Mouse (Mus musculus) urinary bladder, postnatal 36 days (tissue): ENCODE measurements at regions not wholly inside any gene's neighbourhood (a gene's known extent, or its start where the extent isn't known, plus 50 kb on each side); places are given as distances from the start of the nearest gene placed in this dataset.

Experiments
- DNase-seq, 2 experiments: peaks; one replicate each; pipeline ENCODE4 v3.0.0; 2022; ENCODE audit warnings: low spot score in 2 of 2, mixed read lengths in 1 of 2

DNA sequence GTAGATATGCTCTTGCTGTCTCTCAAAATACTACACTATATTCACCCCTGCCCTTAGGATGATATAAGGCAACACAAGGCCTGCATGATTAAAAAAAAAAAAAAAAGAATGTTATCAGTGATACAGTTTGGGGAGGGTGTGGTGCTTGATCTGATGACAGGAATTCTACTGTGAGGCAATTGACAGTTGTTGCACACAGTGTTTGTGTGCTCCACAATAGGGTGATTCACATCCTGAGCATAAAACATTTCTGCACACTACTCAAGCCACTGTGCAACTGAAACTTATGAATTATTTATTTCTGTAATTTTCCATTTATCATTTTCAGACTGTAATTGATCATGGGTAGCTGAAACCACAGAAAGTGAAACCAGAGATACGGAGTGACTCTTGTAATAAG lies 277.2 kb upstream of the Adgrl4 start:
- no peak for DNase-seq

DNA sequence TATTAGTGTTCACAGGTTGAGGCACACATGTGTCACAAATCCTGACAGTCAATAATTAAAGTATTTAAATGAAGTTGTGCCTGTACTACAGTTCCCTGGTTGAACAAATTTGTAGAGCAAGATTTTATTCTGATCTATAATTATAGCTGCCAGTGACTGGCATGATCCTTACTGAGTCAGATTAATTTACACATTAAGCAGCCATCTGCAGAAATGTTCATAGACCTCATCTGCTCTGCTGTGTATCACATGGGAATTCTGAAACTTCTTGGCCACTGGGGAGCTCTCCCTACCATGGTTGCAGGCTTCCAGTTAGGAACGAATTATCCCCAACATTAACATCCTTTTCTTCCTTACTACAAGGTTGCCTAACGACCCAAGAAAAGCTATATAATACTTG lies 255.6 kb upstream of the Adgrl4 start:
- DNase-seq = no peak

- no peak for DNase-seq
Observed at GRCm38 (mm10) chr3:151192092-151192491, 245.6 kb upstream of the Adgrl4 start.

DNA sequence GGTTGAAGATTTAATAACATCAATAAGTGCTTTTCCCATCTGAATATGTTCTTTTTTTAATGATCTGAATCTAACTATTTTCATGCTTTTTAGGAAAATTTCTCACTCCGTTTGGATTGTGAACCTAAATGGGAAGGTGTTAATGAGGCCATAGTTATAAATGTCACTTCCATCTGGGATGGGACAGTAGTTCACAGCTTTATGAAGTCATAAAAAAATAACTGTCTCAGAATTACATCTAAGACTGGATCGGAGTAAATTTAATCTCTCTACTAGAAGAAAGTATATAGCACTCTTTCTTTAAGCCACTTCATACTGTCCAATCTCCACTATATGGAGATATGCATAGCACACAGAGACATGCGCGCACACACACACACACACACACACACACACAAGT lies 226.7 kb upstream of the Adgrl4 start:
- no peak for DNase-seq

DNA sequence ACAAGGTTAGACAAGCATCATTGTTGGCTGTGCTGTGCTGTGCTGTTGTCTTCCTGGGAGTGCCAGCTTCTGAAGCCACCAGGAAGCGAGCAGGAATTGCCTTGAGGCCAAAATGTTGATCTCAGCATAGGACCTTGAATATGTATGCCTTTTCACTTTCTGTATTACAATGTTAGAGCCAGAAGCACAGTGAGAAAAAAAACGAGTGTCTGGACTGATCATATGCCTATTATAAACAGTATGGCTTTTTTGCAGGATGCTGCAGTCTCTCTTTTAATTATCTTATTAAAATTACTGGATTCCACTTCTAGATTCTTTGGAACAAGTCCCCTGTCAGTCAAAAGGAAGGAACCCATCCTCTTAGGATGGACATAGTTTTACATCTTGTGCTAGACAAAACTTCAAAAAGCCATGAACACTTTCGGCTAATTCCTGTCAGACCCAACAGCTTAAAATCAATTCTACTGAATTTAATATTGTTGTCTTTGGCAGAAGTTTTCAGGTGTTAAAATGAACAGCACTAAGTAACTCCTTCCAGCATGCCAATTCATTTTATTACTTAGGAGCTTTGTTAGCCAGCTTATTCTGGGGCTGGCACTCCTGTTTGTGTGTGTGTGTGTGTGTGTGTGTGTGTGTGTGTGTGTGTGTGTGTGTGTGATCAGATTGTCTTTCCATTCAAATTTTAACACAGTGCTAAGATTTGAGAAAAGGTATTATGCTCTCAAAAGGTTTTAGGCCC lies 220.8 kb upstream of the Adgrl4 start:
- no peak for DNase-seq

GRCm38 (mm10) chr3:151222407-151222806 lies 215.3 kb upstream of the Adgrl4 start:
- DNase-seq = no peak

- no peak for DNase-seq
Observed at GRCm38 (mm10) chr3:151252458-151252857, 185.2 kb upstream of the Adgrl4 start.

GRCm38 (mm10) chr3:151262821-151263220 lies 174.9 kb upstream of the Adgrl4 start:
- DNase-seq = no peak

DNA sequence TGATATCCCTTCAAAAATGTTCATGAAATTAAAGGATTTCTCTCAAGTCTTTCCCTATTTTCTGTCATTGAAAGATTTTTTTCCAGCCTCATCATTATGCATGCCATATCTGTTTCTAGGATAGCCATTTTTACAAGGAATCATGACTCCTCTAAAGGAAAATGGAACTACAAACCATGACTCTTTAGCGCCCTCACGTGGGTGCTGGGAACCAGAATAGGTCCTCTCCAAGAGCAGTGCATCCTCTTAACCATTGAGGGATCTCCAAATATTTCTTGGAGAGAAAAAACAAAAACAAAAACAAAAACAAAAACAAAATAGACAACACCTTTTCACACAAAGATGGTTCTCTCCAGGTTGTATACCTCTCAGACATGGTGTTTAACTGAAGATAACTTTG lies 172.0 kb upstream of the Adgrl4 start:
- DNase-seq = no peak

GRCm38 (mm10) chr3:151269514-151269913 lies 168.2 kb upstream of the Adgrl4 start:
- DNase-seq = no peak

DNA sequence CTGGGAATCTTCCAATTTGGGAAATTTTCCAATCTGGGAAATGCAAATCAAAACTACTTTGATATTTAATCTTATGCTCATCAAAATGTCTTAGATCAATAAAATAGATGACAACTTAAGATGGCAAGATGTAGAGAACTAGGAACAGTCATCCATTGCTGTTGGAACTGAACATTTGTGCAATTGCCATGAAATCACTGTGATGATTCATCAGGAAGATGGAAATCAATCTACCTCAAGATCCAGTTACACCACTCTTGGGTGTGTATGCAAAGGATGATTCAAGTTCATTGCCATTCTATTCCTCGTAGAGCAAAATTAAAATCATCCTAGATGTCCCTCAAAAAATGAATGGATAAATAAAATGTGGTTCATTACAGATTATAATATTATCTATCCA lies 153.9 kb upstream of the Adgrl4 start:
- no peak for DNase-seq

DNA sequence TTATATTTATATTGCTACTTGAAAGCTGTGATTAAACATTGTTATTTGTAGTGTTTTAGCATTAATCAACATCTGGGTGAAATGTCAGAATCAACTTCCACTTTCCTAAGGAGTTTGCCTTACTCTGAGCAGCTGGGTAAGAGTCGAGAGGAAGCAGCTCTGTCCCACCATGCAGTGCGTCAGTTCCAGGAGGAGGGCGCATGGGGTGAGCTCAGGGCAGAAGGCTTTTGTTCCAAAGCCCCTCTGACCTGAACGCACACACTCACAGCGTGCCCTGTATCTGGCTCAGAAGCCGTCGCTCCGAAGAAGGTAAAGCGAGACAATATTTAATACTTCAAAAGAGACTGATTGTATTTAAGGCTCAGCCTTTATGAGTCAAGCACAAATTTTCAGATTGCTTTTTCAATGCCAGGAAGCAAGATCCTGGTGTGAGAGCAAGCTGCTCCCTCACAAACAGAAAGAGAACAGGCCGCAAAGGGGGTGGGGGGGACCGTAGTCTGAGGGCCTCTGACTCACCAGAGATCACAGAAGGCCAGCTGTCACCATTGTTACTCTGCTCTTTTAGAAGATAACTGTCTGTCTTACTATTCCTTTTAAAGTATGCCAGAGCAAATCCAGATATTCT lies 143.6 kb upstream of the Adgrl4 start:
- no peak for DNase-seq

- DNase-seq = no peak
Observed at GRCm38 (mm10) chr3:151294606-151295005, 143.1 kb upstream of the Adgrl4 start.

- no peak for DNase-seq
Observed at GRCm38 (mm10) chr3:151295027-151295426, 142.7 kb upstream of the Adgrl4 start.

DNA sequence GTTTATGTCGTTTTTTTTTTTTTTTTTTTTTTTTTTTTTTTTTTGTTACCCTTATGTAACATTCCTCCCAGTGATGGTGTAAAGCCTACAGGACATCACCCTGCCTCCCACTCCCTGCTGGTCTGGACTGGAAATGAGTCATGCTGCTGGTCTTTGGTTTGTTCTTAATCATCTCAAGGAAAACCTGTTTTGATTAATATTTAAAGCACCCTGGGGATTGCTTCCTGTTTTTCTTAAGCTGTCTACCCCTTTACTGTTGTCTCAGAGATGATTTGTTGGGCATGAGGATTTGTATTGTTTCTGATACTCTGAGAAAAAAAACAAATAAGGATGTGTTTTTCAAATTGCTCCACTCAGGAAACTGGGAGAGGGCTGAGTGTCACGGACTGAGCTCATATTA lies 139.4 kb upstream of the Adgrl4 start:
- DNase-seq = no peak

DNA sequence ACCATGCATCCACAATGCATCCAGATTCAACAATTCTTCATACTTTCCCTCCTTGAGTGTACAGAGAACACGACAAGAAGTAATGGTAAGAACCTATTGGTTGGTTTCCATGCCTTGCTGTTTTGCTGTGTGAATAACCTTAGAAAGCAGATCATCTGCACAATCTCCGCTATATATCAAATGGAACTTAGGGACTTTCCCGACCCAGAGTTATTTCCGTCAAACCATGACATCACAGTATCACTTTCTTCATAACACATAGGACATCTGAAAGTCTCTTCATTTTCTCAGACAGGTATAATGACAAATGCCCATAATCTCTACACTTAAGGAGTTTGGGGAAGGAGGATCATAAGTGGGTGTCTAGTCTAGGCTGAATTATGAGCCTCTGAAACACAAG lies 132.3 kb upstream of the Adgrl4 start:
- DNase-seq = no peak

GRCm38 (mm10) chr3:151307975-151308374 lies 129.7 kb upstream of the Adgrl4 start:
- DNase-seq = no peak

DNA sequence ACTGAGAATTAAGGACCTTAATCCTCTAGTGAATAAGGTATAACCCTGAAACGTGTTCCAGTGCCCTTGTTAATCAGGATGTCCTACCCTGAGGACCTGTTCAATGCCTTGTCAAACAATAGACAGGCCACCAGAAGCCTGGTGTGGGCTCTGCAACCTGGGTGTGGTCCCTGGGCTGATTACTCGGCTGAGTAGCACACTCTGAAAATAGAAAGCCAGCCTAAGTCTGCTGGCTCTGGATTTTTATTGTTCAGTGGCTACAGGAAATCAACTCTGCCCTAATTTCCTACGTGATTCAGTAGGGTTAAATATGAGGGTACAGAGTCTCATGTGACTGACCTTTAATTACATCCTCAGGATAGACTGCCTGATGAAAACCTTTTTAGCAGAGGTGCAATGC lies 113.9 kb upstream of the Adgrl4 start:
- DNase-seq = peak in 1 of 2 experiments; percentile 6

GRCm38 (mm10) chr3:151329801-151330200 lies 107.9 kb upstream of the Adgrl4 start:
- DNase-seq = no peak

GRCm38 (mm10) chr3:151331906-151332305 lies 105.8 kb upstream of the Adgrl4 start:
- no peak for DNase-seq

DNA sequence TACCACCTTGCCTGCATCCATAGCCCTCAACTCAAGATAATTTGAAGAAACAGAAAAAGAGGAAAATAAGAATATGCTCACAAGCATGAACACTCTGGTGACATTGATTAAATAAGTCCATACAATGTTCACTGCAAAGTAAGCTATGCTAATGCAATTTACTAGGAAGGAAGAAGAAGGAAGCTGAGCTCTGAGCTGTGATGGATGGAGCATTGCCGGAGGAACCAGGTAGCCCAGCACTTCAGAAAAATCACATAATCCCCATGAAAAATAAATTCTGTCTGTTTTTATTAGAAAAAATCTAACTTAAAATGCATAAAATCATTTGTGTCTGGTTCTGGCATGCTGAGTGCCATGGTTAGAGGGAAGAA lies 105.4 kb upstream of the Adgrl4 start:
- no peak for DNase-seq

GRCm38 (mm10) chr3:151332688-151333452 lies 104.8 kb upstream of the Adgrl4 start:
- DNase-seq = no peak

GRCm38 (mm10) chr3:151333867-151334341 lies 103.8 kb upstream of the Adgrl4 start:
- no peak for DNase-seq
